Mouse (Mus musculus) erythroblast, embryonic 14.5 days (primary cell): ENCODE results near the gene Pigt. TPM values are rescaled to one million over a fixed set of nuclear protein-coding genes. Genes with fewer than 3 reads are reported as not detected.

Experiments
- H3K27me3 ChIP-seq: 2 replicates; pipeline ENCODE4 v1.6.1; 2012; ENCODE audit warnings: inconsistent platforms; ENCODE audit not compliant: control insufficient read depth
- H3K36me3 ChIP-seq: 2 replicates; pipeline ENCODE4 v1.6.1; 2012; ENCODE audit warnings: mild to moderate bottlenecking, inconsistent platforms; ENCODE audit not compliant: control insufficient read depth
- H3K4me1 ChIP-seq: 2 replicates; pipeline ENCODE4 v1.6.1; 2012; ENCODE audit warnings: inconsistent platforms; ENCODE audit not compliant: control insufficient read depth
- H3K4me3 ChIP-seq: replicated peaks from 2 replicates; pipeline ENCODE3; 2012; ENCODE audit warnings: moderate library complexity, mild to moderate bottlenecking, inconsistent platforms
- H3K9me3 ChIP-seq: 2 replicates; pipeline ENCODE4 v1.6.1; 2012; ENCODE audit warnings: low read length, inconsistent platforms, mixed read lengths; ENCODE audit not compliant: control insufficient read depth
- GATA1 ChIP-seq: IDR thresholded peaks from 2 replicates; pipeline ENCODE4 v1.6.1; 2012; ENCODE audit warnings: low read length, inconsistent platforms, mixed read lengths
- TAL1 ChIP-seq: IDR thresholded peaks from 3 replicates; pipeline ENCODE4 v1.6.1; 2012; ENCODE audit warnings: low read length, inconsistent platforms, mixed read lengths
- polyA plus RNA-seq: library from polyadenylated mRNA; stranded (reverse); fragments of >175 nt; gene quantifications from 2 replicates; pipeline ENCODE4 v1.2.3, GENCODE M21; 2012

Pigt gene
- polyA plus RNA-seq, 1 experiment = 13.8 TPM

- H3K36me3 ChIP-seq = no peaks in the 10 kb centered on the region
- no peak overlapping the region for H3K4me3 ChIP-seq
- no peaks in the 10 kb centered on the region for H3K27me3 ChIP-seq
- no peaks in the 10 kb centered on the region for H3K4me1 ChIP-seq
- TF ChIP-seq GATA1 (no peak), TAL1 (no peak)
- H3K9me3 ChIP-seq = no peaks in the 10 kb centered on the region
These were observed 52.9 kb downstream of the Pigt start for GRCm38 (mm10) chr2:164549963-164550894.

- no peak overlapping the region for H3K4me3 ChIP-seq
These were observed 53.6 kb downstream of the Pigt start for GRCm38 (mm10) chr2:164550895-164551269.

GRCm38 (mm10) chr2:164551502-164551901 lies 54.2 kb downstream of the Pigt start:
- Histone ChIP-seq H3K27me3 (no peaks in the 10 kb centered on the region), H3K36me3 (no peaks in the 10 kb centered on the region), H3K9me3 (no peaks in the 10 kb centered on the region), H3K4me1 (no peaks in the 10 kb centered on the region), H3K4me3 (no peak overlapping the region)
- no peak for TF ChIP-seq GATA1
- TF ChIP-seq TAL1 = no peak

More at GRCm38 (mm10) chr2:164550895-164551269, 53.6 kb downstream of the Pigt start:
- Histone ChIP-seq H3K9me3 (no peaks in the 10 kb centered on the region), H3K36me3 (no peaks in the 10 kb centered on the region), H3K27me3 (no peaks in the 10 kb centered on the region), H3K4me1 (no peaks in the 10 kb centered on the region)
- TF ChIP-seq GATA1 (no peak), TAL1 (no peak)

Other genes with a start within 250 kb of the Pigt start
- not detected in 2 replicates for gene Svs3b, start 240.9 kb upstream of the Pigt start, polyA plus RNA-seq
- not detected in 2 replicates for gene Svs4, start 219.1 kb upstream of the Pigt start, polyA plus RNA-seq
- not detected in 2 replicates for gene Svs3a, start 208.3 kb upstream of the Pigt start, polyA plus RNA-seq
- not detected in 2 replicates for gene Svs6, start 180.8 kb upstream of the Pigt start, polyA plus RNA-seq
- gene Svs5, start 164.8 kb upstream of the Pigt start, polyA plus RNA-seq = not detected in 2 replicates
- not detected in 2 replicates for gene Slpi, start 108.4 kb upstream of the Pigt start, polyA plus RNA-seq
- gene Rbpjl, start 94.4 kb upstream of the Pigt start, polyA plus RNA-seq = 0.06 TPM in 1 of 2 replicates, not detected in the other
- not detected in 2 replicates for gene Matn4, start 92.4 kb upstream of the Pigt start, polyA plus RNA-seq
- 0.03 TPM in 1 of 2 replicates, not detected in the other for gene Sdc4, start 53.6 kb upstream of the Pigt start, polyA plus RNA-seq
- gene Sys1, start 40.6 kb upstream of the Pigt start, polyA plus RNA-seq = 7.9 and 10.3 TPM in 2 replicates
- gene Gm20458, start 36.6 kb upstream of the Pigt start, polyA plus RNA-seq = not detected in 2 replicates
- gene Trp53tg5, start 23.8 kb upstream of the Pigt start, polyA plus RNA-seq = not detected in 2 replicates
- gene Dbndd2, start 11.4 kb upstream of the Pigt start, polyA plus RNA-seq = 0.09 and 0.11 TPM in 2 replicates
- gene Wfdc2, start 64.9 kb downstream of the Pigt start, polyA plus RNA-seq = not detected in 2 replicates
- not detected in 2 replicates for gene Spint3, start 75.9 kb downstream of the Pigt start, polyA plus RNA-seq
- not detected in 2 replicates for gene Wfdc6a, start 87.9 kb downstream of the Pigt start, polyA plus RNA-seq
- not detected in 2 replicates for gene Eppin, start 96.1 kb downstream of the Pigt start, polyA plus RNA-seq
- not detected in 2 replicates for gene Wfdc6b, start 116.0 kb downstream of the Pigt start, polyA plus RNA-seq
- gene Wfdc8, start 116.1 kb downstream of the Pigt start, polyA plus RNA-seq = not detected in 2 replicates
- gene Wfdc16, start 141.3 kb downstream of the Pigt start, polyA plus RNA-seq = 0.05 TPM in 1 of 2 replicates, not detected in the other
- not detected in 2 replicates for gene Wfdc10, start 158.5 kb downstream of the Pigt start, polyA plus RNA-seq
- not detected in 2 replicates for gene Wfdc9, start 159.1 kb downstream of the Pigt start, polyA plus RNA-seq
- not detected in 2 replicates for gene Wfdc11, start 176.6 kb downstream of the Pigt start, polyA plus RNA-seq
- not detected in 2 replicates for gene Wfdc13, start 187.6 kb downstream of the Pigt start, polyA plus RNA-seq
- not detected in 2 replicates for gene Spint4, start 201.0 kb downstream of the Pigt start, polyA plus RNA-seq
- gene Spint5, start 217.8 kb downstream of the Pigt start, polyA plus RNA-seq = not detected in 2 replicates
- 0.04 and 0.07 TPM in 2 replicates for gene Wfdc3, start 248.4 kb downstream of the Pigt start, polyA plus RNA-seq
- gene Dnttip1, start 248.5 kb downstream of the Pigt start, polyA plus RNA-seq = 16.3 and 17.4 TPM in 2 replicates